In genomic region chr11:117373195-117373594, GRCm38 (mm10) we compare ENCODE assay signal across 19 mouse cellular contexts.
DNase-seq lines count a peak whose midpoint lies in the region; ATAC-seq lines count a peak whose summit lies in the region.
"Had no signal": no experiment of that assay in that cellular context is flagged by ENCODE, and none has a peak within 500 bp of the region (broad histone marks: within the 10 kb centered on the region; RNA-seq: fewer than 3 reads in every experiment).

No protein-coding gene starts in this region.

- H3K4me1 ChIP-seq in forebrain, embryonic 14.5 days (ENCODE audit: control insufficient read depth, insufficient read depth, low read length) = no peaks in the 10 kb centered on the region
- peaks cover 5% of the 10 kb centered on the region; the same call in 1 of the 2 replicates for H3K4me1 ChIP-seq in forebrain, embryonic 13.5 days
- H3K4me1 ChIP-seq in embryonic facial prominence, embryonic 12.5 days = peaks cover 22% of the 10 kb centered on the region
- H3K4me1 ChIP-seq in midbrain, embryonic 15.5 days = peaks cover 14% of the 10 kb centered on the region
- H3K4me1 ChIP-seq: megakaryocyte, embryonic 14.5 days; neural tube, embryonic 12.5 days had no signal

- intact Hi-C loops in left cerebral cortex, postnatal 4 days (cut with DNase I) = no loop called here

- H3K36me3 ChIP-seq in forebrain, embryonic 14.5 days (ENCODE audit: control insufficient read depth, insufficient read depth, low read length) = no peaks in the 10 kb centered on the region
- no peaks in the 10 kb centered on the region for H3K36me3 ChIP-seq in forebrain, embryonic 13.5 days (ENCODE audit: poor library complexity, severe bottlenecking)
- H3K36me3 ChIP-seq in embryonic facial prominence, embryonic 12.5 days = no peaks in the 10 kb centered on the region
- H3K36me3 ChIP-seq in midbrain, embryonic 15.5 days (replicated peaks) = no peaks in the 10 kb centered on the region
- H3K36me3 ChIP-seq: heart, embryonic 10.5 days; lung, embryonic 15.5 days; neural tube, embryonic 12.5 days had no signal

- H3K27me3 ChIP-seq in forebrain, embryonic 14.5 days (replicated peaks; ENCODE audit: control insufficient read depth, insufficient read depth, low read length) = no peaks in the 10 kb centered on the region
- H3K27me3 ChIP-seq in forebrain, embryonic 13.5 days = no peaks in the 10 kb centered on the region
- no peaks in the 10 kb centered on the region; the same call in 1 of the 2 replicates for H3K27me3 ChIP-seq in embryonic facial prominence, embryonic 12.5 days
- no peaks in the 10 kb centered on the region for H3K27me3 ChIP-seq in midbrain, embryonic 15.5 days (replicated peaks)
- H3K27me3 ChIP-seq: lung, embryonic 15.5 days; neural tube, embryonic 12.5 days had no signal

- peak; percentile 36 for DNase-seq in forebrain, embryonic 14.5 days (ENCODE audit: low spot score)
- DNase-seq in left cerebral cortex, postnatal 4 days = peak; percentile 56
- no peak for DNase-seq in left cerebral cortex, adult 9 months (ENCODE audit: low spot score in 2 of 2)
- no peak for DNase-seq in cerebellum, adult 9-11 months
- no peak for DNase-seq in right cerebral cortex, postnatal 25 days
- DNase-seq: cerebellum, adult 2 months; layer of hippocampus, postnatal 36 days; retina, postnatal 1 day; spleen, adult 18-20 months; thymus, adult 18-20 months had no signal

- WGBS in forebrain, embryonic 14.5 days = 75% methylated on average over 20 of the region's 20 CpGs
- WGBS in forebrain, embryonic 13.5 days = 68% methylated on average over 19 of the region's 20 CpGs
- WGBS in embryonic facial prominence, embryonic 12.5 days = 69% methylated on average over 20 of the region's 20 CpGs
- 59% methylated on average over 20 of the region's 20 CpGs for WGBS in midbrain, embryonic 15.5 days

- H3K4me3 ChIP-seq in forebrain, embryonic 14.5 days (ENCODE audit: low read depth, low read length) = no peak overlapping the region
- no peak overlapping the region for H3K4me3 ChIP-seq in forebrain, embryonic 13.5 days
- H3K4me3 ChIP-seq in embryonic facial prominence, embryonic 12.5 days = no peak overlapping the region
- H3K4me3 ChIP-seq in midbrain, embryonic 15.5 days = no peak overlapping the region
- H3K4me3 ChIP-seq: heart, embryonic 10.5 days; lung, embryonic 15.5 days; megakaryocyte, embryonic 14.5 days; neural tube, embryonic 12.5 days had no signal

- no peak overlapping the region for H3K4me2 ChIP-seq in forebrain, embryonic 14.5 days (ENCODE audit: low read length)
- no peak overlapping the region for H3K4me2 ChIP-seq in forebrain, embryonic 13.5 days
- no peak overlapping the region for H3K4me2 ChIP-seq in embryonic facial prominence, embryonic 12.5 days (replicated peaks)
- no peak overlapping the region for H3K4me2 ChIP-seq in midbrain, embryonic 15.5 days
- H3K4me2 ChIP-seq: lung, embryonic 15.5 days; neural tube, embryonic 12.5 days had no signal

- ATAC-seq in forebrain, embryonic 14.5 days = no peak
- ATAC-seq in forebrain, embryonic 13.5 days = no peak
- ATAC-seq in embryonic facial prominence, embryonic 12.5 days (ENCODE audit: insufficient number of reproducible peaks, insufficient read depth, low FRiP score, low TSS enrichment) = no peak
- no peak for ATAC-seq in midbrain, embryonic 15.5 days (replicated peaks)
- ATAC-seq: activated CD4-positive, CD25-positive, alpha-beta regulatory T cell, adult 4 months had no signal

- H3K27ac ChIP-seq in forebrain, embryonic 14.5 days (ENCODE audit: low read depth, low read length) = no peak overlapping the region; the same call in 1 of the 2 replicates
- H3K27ac ChIP-seq in forebrain, embryonic 13.5 days = no peak overlapping the region; the same call in 1 of the 2 replicates
- H3K27ac ChIP-seq in embryonic facial prominence, embryonic 12.5 days = 0 out of 2 replicates have a peak overlapping the region, but pooled peaks have one; percentile 11
- H3K27ac ChIP-seq in midbrain, embryonic 15.5 days = peak overlapping the region; percentile 54; the same call in 1 of the 2 replicates
- H3K27ac ChIP-seq: heart, embryonic 10.5 days; kidney, postnatal 0 days; lung, embryonic 15.5 days; neural tube, embryonic 12.5 days had no signal

- no peaks in the 10 kb centered on the region for H3K9me3 ChIP-seq in forebrain, embryonic 14.5 days (replicated peaks; ENCODE audit: control insufficient read depth, low read length)
- no peaks in the 10 kb centered on the region for H3K9me3 ChIP-seq in forebrain, embryonic 13.5 days (replicated peaks)
- no peaks in the 10 kb centered on the region for H3K9me3 ChIP-seq in embryonic facial prominence, embryonic 12.5 days
- no peaks in the 10 kb centered on the region for H3K9me3 ChIP-seq in midbrain, embryonic 15.5 days
- H3K9me3 ChIP-seq: heart, embryonic 10.5 days; lung, embryonic 15.5 days; neural tube, embryonic 12.5 days had no signal

- no peak overlapping the region for H3K9ac ChIP-seq in forebrain, embryonic 14.5 days (ENCODE audit: low read length)
- H3K9ac ChIP-seq in forebrain, embryonic 13.5 days = no peak overlapping the region
- H3K9ac ChIP-seq in embryonic facial prominence, embryonic 12.5 days = no peak overlapping the region
- H3K9ac ChIP-seq in midbrain, embryonic 15.5 days = no peak overlapping the region
- H3K9ac ChIP-seq: lung, embryonic 15.5 days; neural tube, embryonic 12.5 days had no signal

Comparison
In these comparisons a context has a peak if more than half of its experiments do, and no peak if none do; other contexts are left out.
1. DNase-seq: peak in forebrain, embryonic 14.5 days (single experiment) and left cerebral cortex, postnatal 4 days (single experiment); none in left cerebral cortex, adult 9 months (0 of 2), cerebellum, adult 9-11 months (single experiment) and right cerebral cortex, postnatal 25 days (single experiment).
2. H3K27ac ChIP-seq: peak in embryonic facial prominence, embryonic 12.5 days (single experiment) and midbrain, embryonic 15.5 days (single experiment); none in forebrain, embryonic 14.5 days (single experiment) and forebrain, embryonic 13.5 days (single experiment).